Mouse (Mus musculus): Measurements from ENCODE around the gene Gtf2h5. TPM values are rescaled to one million over a fixed set of nuclear protein-coding genes. Genes with fewer than 3 reads are reported as not detected.

The Gtf2h5 gene
- 100 to 1,000 TPM; 117 to 120 TPM for total RNA-seq (2021)

- intact Hi-C loops (cut with DNase I): no loop called here
- DNase-seq (ENCODE audit: low spot score in 2 of 2): peak; percentile 98 to 99
These were observed at the start of gene Gtf2h5, which contains the start of gene Serac1 for GRCm38 (mm10) chr17:6079287-6080122. Gene Gtf2h5, plus strand, starts transcription at chr17:6079786. Gene Serac1, minus strand, starts transcription at chr17:6079741.

GRCm38 (mm10) chr17:6035661-6036060, 43.9 kb upstream of the Gtf2h5 start:
- no peak for DNase-seq (ENCODE audit: low spot score in 2 of 2)
- intact Hi-C loops (cut with DNase I): no loop called here

GRCm38 (mm10) chr17:6036458-6036857, 43.1 kb upstream of the Gtf2h5 start:
- DNase-seq (ENCODE audit: low spot score in 2 of 2): no peak
- intact Hi-C loops (cut with DNase I): no loop called here

- intact Hi-C loops (cut with DNase I): no loop called here
- no peak for DNase-seq (ENCODE audit: low spot score in 2 of 2)
These were observed 42.7 kb upstream of the Gtf2h5 start for GRCm38 (mm10) chr17:6036872-6037271.

GRCm38 (mm10) chr17:6037507-6037906, 42.1 kb upstream of the Gtf2h5 start:
- DNase-seq (ENCODE audit: low spot score in 2 of 2): no peak
- intact Hi-C loops (cut with DNase I): no loop called here

- no peak for DNase-seq (ENCODE audit: low spot score in 2 of 2)
- intact Hi-C loops (cut with DNase I): no loop called here
These were observed 26.8 kb upstream of the Gtf2h5 start for GRCm38 (mm10) chr17:6052801-6053200.

- intact Hi-C loops (cut with DNase I): no loop called here
These were observed 24.6 kb upstream of the Gtf2h5 start for GRCm38 (mm10) chr17:6054934-6055355.

GRCm38 (mm10) chr17:6062793-6063192, 16.8 kb upstream of the Gtf2h5 start:
- intact Hi-C loops (cut with DNase I): no loop called here
- DNase-seq (ENCODE audit: low spot score in 2 of 2): no peak

More at GRCm38 (mm10) chr17:6054934-6055355, 24.6 kb upstream of the Gtf2h5 start:
- DNase-seq (ENCODE audit: low spot score in 2 of 2): peak; percentile 42 to 65

- intact Hi-C loops (cut with DNase I): no loop called here
- no peak for DNase-seq (ENCODE audit: low spot score in 2 of 2)
These were observed 16.1 kb upstream of the Gtf2h5 start for GRCm38 (mm10) chr17:6063532-6063931.

- no peak for DNase-seq (ENCODE audit: low spot score in 2 of 2)
- intact Hi-C loops (cut with DNase I): no loop called here
These were observed 13.6 kb upstream of the Gtf2h5 start for GRCm38 (mm10) chr17:6066021-6066420.

- DNase-seq (ENCODE audit: low spot score in 2 of 2): no peak
- intact Hi-C loops (cut with DNase I): no loop called here
These were observed 12.0 kb upstream of the Gtf2h5 start for GRCm38 (mm10) chr17:6067613-6068012.

- no peak for DNase-seq (ENCODE audit: low spot score in 2 of 2)
- intact Hi-C loops (cut with DNase I): no loop called here
These were observed 9.7 kb upstream of the Gtf2h5 start for GRCm38 (mm10) chr17:6069866-6070265.

- DNase-seq (ENCODE audit: low spot score in 2 of 2): no peak
- intact Hi-C loops (cut with DNase I): no loop called here
These were observed 6.2 kb upstream of the Gtf2h5 start for GRCm38 (mm10) chr17:6073405-6073804.

- intact Hi-C loops (cut with DNase I): no loop called here
- DNase-seq (ENCODE audit: low spot score in 2 of 2): no peak
These were observed 3.8 kb downstream of the Gtf2h5 start for GRCm38 (mm10) chr17:6083323-6083890.

GRCm38 (mm10) chr17:6091604-6092003, 12.0 kb downstream of the Gtf2h5 start:
- intact Hi-C loops (cut with DNase I): no loop called here
- no peak for DNase-seq (ENCODE audit: low spot score in 2 of 2)

GRCm38 (mm10) chr17:6095579-6095978, 16.0 kb downstream of the Gtf2h5 start:
- DNase-seq (ENCODE audit: low spot score in 2 of 2): no peak
- intact Hi-C loops (cut with DNase I): no loop called here

- intact Hi-C loops (cut with DNase I): no loop called here
- peak; percentile 55 to 62 for DNase-seq (ENCODE audit: low spot score in 2 of 2)
These were observed 18.3 kb downstream of the Gtf2h5 start for GRCm38 (mm10) chr17:6097884-6098283.

- DNase-seq (ENCODE audit: low spot score in 2 of 2): no peak
- intact Hi-C loops (cut with DNase I): loop anchor here (10.0 kb wide), 1 partner anchor 113 kb away; no protein-coding TSS in a partner anchor
These were observed 22.7 kb downstream of the Gtf2h5 start for GRCm38 (mm10) chr17:6102287-6102686.

- no peak for DNase-seq (ENCODE audit: low spot score in 2 of 2)
- intact Hi-C loops (cut with DNase I): loop anchor here (10.0 kb wide), 1 partner anchor 111 kb away; no protein-coding TSS in a partner anchor
These were observed 24.0 kb downstream of the Gtf2h5 start for GRCm38 (mm10) chr17:6103566-6103965.

- intact Hi-C loops (cut with DNase I): loop anchor here (5.0 to 10.0 kb wide), 2 partner anchors 76 to 108 kb away; no protein-coding TSS in a partner anchor
- DNase-seq (ENCODE audit: low spot score in 2 of 2): peak; percentile 88 to 91
These were observed 26.9 kb downstream of the Gtf2h5 start, which contains the start of gene Tulp4 for GRCm38 (mm10) chr17:6106361-6107014. Gene Tulp4, plus strand, starts transcription at chr17:6106437.
